Mouse (Mus musculus): ENCODE results near the gene Cox6b1.

The Cox6b1 gene

DNA sequence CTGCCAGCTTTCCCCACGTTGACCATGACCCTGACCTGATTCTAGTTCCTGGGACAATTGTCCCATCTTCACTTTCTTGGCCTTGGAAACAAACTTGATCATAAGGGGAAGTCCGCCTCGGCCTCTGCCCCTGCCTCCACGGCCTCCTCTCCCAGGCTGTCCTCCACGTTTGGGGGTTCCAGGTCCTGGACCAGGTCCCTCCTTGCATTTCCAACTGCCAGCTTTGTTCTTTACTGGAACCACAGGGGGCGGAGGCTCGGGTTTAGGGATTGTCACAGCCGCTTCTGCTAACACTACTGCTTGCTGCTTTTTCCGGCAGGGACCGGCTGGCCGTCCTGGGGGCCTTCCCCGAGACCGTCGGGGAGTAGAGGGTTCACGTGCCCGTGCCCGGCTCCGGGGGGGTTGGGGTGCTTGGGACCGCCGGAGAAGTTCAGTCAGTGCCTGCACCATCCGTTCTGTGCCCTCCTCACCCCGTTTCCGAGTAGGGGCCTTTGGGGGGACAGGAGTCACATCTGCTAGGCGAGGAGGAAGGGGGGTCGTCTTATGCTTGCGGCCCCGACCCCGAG lies 39.4 kb downstream of the Cox6b1 start:
- DNase-seq (ENCODE audit: low spot score in 2 of 2), result no peak

DNA sequence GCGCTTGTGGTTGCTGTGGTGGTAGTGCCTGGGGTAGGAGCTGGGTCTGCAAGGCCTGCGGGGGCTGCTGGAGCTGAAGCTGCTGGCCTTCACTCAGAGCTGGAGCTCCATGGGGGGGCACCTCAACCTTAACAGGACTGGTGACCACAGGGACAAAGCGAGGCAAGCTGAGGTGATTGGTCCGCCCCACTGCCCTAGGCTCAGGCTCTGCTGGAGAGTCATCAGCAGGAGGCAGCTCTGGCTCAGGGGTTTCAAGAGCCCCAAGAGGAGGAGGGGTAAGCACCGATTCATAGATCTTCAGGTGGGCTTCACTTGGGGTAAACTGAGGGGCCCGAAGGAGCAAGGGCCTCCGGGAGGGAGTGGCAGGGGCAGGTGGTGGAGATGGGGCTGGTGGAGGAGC lies 40.8 kb downstream of the Cox6b1 start:
- no peak for DNase-seq (ENCODE audit: low spot score in 2 of 2)

DNA sequence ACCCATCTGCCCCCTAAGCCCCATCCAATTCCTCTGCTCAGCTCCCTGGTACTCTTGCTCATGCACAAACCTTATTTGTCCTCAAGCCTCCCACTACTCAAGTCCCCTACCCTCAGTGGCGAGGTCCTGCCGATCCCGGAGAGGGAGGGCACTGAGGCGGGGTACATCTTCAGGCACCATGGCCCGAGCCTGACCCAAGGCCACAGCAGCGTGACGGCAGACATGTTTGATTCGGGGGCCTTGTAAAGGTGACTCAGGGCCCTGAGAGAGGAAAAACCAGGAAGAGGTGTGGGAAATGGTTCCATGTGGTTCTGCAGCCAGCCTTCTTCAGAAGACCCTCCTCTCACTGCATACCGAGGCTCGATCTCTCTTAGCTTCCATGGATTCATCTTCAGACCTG lies 41.6 kb downstream of the Cox6b1 start:
- DNase-seq (ENCODE audit: low spot score in 2 of 2), result no peak

DNA sequence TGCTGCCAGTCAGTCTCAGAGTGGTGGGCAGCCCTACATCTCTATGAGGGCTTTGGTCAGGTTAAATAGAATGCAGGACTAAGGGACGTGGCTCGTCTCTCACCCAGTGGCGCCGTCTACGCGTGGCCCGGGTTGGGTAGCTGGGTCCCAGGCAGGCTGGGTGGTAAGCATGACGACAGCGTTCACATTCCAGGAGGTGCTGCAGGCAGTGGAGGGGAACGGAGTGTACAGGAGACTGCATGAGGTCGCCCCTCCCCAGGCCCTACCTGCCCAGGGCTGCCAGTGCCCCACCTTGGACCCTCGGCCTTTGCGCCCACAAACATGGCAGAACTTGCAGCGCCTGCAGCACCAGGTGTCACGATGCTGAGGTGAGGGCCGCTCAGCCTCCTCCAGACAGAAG lies 44.4 kb downstream of the Cox6b1 start:
- DNase-seq (ENCODE audit: low spot score in 2 of 2), result no peak

DNA sequence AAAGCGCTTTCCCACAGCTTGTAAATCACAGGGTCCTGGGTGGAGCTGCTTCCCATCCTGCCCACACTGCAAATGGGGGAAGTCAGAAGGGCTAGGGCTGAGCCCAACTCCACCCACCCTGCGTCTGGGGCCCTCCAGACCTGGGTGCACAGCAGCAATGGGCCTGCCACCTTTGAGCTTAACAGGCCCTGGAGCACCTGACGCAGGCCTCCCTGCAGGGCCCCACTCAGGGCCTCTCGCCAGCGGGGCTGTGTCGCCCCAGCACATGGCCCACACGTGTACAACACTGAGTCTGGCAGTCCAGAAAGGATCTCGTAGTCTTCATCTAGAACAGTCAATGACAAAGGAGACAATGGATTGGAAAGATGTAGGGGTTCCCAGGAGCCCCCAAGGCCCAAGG lies 46.0 kb downstream of the Cox6b1 start:
- no peak for DNase-seq (ENCODE audit: low spot score in 2 of 2)

DNA sequence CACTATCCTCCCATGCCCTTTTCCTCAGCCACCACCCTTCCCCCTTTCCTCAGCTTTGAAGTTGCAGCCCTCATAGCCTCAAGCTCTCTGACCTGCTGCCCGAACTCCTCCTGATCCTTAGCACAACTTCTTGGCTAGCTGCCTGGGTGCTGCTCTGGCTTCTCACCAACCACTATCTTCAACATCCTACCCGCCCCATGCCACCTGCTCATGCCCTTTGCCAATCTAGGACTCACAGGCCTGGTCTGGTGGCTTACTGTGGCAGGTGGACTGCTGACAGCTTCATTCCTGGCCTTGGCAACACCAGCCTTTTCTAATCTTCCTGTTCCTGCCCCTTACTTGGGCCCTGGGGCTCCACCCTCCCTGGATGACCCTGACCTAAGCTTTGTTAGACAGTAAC lies 53.0 kb downstream of the Cox6b1 start:
- DNase-seq (ENCODE audit: low spot score in 2 of 2), result no peak

DNA sequence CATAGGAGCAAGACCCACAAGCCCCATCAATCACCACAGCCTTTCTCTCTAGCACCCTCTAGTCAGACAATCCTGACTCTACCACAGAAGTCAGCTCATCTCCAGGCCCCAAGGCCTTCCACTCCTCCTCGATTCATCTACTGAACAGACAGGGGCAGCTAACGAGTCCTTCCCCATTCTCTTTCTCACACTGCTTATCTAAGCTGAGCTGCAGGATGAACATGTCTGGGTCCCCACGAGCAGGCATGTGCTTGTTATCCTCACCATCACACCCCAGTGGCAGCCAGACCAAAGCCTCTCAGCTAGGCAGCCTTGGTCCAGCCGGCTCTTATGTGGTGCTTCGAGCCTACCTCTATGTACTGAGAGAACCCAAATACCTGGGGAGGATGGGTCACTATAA lies 53.6 kb downstream of the Cox6b1 start:
- no peak for DNase-seq (ENCODE audit: low spot score in 2 of 2)

DNA sequence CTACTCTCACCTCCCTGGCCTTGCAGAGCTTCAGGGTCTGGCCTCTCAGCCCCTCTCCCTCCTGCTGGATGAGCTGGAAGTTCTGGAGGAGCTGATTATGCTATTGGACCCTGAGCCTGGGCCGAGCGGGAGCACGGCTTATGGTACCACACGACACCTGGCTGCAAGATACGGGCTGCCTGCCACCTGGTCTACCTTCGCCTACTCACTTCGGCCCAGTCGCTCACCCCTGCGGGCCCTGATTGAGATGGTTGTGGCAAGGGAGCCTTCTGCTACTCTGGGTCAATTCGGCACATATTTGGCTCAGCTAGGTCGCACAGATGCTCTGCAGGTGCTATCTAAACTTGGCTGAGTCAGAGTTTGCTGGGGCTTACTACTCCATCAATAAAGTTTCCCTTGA lies 58.4 kb downstream of the Cox6b1 start:
- DNase-seq (ENCODE audit: low spot score in 2 of 2), result no peak
